Mouse (Mus musculus) spleen, embryonic (tissue): ENCODE results near the gene Krt1.

Experiments used
- CTCF ChIA-PET: fragments of 350-600 bp; sonication (Branson Sonifier 250); formaldehyde crosslinking; loops from one replicate; lab custom pipeline; 2022; lab: Charles Lee

The Krt1 gene

DNA sequence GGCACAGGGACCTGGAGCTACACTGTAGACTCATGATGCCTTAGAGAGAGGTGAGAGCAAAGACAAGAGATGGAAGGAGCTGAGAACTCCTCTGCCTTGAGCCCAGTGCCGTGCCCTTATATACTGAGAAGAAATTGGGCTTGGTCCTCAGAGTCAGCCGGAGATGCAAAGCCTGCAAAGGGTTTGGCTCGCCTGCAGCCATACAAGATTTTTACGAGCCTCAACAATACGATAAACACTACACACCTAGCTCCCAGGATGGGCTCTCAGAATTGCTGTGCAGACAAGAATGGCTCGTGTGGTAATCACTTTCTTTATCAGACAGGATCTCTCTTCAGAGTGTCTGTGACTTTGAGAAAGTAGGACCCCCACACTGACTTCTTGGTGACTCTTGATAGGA lies at the start of gene Krt1:
Gene Krt1, minus strand, starts transcription at position 101 of the 400 bp plus-strand sequence.
- CTCF ChIA-PET, result interaction anchor here (0.6 kb wide), 1 partner anchor 17 kb away, joined by 3 read pairs; no protein-coding TSS in a partner anchor

DNA sequence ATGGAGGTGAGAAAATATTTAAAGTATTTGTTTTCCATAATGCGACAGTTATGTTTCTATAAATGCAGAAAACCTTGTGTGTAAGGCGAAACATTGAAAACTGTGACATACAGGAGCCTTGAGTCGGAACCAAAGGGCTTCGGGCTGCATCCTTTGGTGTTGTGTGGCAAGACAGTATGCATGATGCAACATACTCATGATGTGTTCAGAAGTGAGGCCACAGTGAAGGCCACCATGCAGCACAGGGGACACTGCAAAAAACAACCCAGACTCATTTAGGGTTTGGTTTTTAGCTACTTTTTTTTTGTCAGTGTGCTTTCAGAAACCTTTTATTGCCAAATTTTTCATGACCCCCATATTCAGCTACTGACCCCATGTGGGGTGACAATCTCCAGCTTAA lies 44.6 kb upstream of the Krt1 start:
- CTCF ChIA-PET, result no interaction called here

DNA sequence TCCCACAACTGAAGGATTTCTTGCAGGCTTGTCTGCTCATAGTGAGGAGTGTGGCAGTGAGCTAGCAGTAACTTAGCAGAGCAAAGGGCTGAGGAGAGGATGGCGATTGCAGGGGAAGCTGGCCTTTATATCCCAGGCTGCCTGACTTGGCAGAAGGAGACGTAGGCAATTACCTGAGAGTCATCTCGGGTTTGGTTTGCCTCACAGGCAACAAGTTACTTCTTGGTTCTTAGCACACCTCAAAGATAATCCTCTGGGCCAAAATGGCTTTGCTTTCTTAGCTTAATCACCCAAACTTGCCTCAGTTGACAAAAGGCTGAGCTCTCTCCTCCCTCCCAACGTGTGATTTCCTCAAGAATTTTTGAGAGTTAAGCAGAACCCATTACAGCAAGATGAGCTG lies 42.2 kb upstream of the Krt1 start, which contains the start of gene Krt76:
Gene Krt76, minus strand, starts transcription at position 101 of the 400 bp plus-strand sequence.
- CTCF ChIA-PET, result no interaction called here

DNA sequence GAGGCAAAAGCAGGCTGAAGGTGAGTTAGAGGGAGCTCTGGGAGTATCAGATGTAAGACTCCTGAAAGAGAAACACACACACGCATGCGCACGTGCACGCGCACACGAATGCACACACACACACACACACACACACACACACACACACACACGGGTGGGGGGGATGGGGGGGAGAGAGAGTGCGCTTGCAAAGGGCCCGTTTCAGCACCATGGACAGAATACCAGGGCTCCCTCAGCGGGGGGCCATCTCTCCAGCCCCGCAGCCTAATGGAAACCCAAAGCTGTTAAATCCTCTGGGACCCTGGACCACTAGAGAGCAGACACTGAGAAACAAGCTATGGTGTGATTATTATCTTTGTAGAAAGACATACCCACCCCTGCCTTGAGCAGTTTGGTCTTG lies 29.2 kb upstream of the Krt1 start:
- CTCF ChIA-PET, result interaction anchor here (0.5 kb wide), 1 partner anchor 1591 kb away, joined by 5 read pairs; no protein-coding TSS in a partner anchor

DNA sequence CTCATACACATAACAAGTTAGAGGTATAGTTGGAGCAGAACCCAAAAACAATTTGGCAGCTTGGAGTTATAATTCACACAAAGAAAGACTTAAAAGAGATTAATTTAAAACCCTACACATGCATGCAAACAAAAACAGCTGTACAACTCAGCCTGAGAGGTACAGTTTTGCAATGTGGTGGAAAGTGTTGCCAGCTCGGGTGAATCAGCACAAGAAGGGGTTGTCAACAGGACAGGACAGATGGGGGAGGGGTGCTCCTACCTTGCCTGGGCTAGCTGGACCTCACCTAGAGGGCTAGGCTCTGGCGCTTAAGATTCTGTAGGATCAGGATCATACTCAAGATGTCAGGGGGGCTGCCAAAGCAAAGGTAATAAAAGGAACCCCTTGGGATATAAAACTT lies 27.4 kb upstream of the Krt1 start:
- CTCF ChIA-PET, result no interaction called here

GRCm38 (mm10) chr15:101874383-101874782 lies 23.8 kb upstream of the Krt1 start:
- CTCF ChIA-PET, result no interaction called here

GRCm38 (mm10) chr15:101873231-101873630 lies 22.6 kb upstream of the Krt1 start:
- CTCF ChIA-PET, result no interaction called here

- CTCF ChIA-PET, result no interaction called here
Observed at GRCm38 (mm10) chr15:101869431-101869830, 18.8 kb upstream of the Krt1 start, which contains the start of gene Krt77. Gene Krt77 (minus strand): TSS chr15:101869705.

DNA sequence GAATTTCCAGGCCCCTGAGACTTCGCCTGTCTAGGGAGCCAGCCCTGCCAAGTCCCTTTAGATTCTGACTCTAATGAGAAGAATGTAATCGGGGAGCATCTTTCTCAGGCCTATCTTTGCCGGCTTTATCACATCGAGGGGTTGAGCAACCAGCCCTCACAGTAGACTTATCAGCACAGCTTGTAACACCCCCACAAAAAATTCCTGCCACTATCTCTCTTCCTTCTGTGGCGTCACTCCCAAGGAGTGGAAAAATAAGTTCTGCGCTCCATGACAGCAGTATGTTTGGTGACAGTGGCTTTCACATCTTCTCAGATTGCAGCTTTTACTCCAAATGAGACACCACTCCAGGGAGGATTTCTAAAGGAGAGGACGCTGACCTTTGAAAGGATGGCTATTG lies 16.2 kb upstream of the Krt1 start:
- CTCF ChIA-PET, result no interaction called here

- CTCF ChIA-PET, result no interaction called here
Observed at GRCm38 (mm10) chr15:101860421-101861130, 10.0 kb upstream of the Krt1 start.

DNA sequence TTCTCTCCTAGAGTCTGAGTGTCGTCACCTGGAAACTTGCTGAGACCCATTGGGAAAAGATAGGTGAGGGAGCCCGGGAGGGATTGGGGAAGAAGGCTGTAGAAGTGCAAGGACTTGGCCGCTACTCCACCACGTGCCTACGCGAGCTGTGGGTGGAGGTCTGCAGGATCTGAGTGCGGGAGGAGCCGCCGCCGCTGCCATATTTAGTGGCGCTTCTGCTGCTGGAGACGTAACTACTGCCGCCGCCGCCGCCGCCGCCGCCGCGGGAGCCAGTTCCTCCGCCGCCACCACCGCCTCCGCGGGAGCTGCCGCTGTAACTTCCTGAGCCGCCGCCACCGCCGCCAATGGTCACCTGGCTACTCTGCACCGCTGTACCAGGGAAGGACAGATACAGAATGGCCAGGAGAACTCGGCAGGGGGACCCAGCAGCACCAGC lies 9.2 kb upstream of the Krt1 start:
- CTCF ChIA-PET, result no interaction called here

- CTCF ChIA-PET, result no interaction called here
Observed at GRCm38 (mm10) chr15:101858673-101859425, 8.3 kb upstream of the Krt1 start.

GRCm38 (mm10) chr15:101856696-101857095 lies 6.1 kb upstream of the Krt1 start:
- CTCF ChIA-PET, result no interaction called here

DNA sequence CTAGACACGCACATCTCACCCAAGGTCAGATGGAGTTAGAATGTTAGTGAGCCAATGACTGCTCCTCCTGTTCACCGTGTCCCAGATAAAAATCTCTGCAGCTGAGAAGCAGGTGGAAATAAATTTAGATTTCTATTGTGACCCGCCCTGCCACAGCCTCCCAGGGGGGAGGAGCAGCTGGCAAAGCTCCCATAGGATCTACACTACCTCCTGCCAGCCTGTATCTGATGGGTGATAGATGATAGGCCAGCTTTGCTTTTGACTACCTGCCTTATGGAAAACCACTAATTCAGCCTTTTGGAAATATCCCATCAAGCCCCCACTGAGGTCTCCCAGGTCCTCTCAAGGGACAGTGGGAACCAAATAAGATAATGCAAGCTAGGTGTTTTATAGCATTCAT lies 5.1 kb upstream of the Krt1 start:
- CTCF ChIA-PET, result no interaction called here

DNA sequence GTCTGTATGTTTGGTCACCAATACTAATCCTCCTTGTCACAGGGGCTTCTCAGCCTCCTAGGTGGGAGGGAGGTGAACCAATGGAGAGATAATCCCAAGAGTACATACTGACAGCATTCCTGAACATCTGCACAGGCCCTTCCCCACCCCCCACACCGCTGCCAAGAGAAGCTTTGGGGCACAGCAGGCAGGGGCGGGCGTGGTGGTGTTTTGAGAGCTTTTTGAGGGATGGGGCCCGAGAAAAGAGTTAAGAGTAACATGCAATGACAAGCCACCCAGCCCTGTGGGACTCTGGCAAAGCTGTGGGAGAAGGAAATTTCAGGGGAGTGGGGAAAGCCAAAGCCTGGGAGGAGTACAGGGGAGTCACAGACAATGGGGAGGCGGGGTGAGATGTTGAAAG lies 3.7 kb upstream of the Krt1 start:
- CTCF ChIA-PET, result no interaction called here

GRCm38 (mm10) chr15:101852571-101852970 lies 2.0 kb upstream of the Krt1 start:
- CTCF ChIA-PET, result no interaction called here

- CTCF ChIA-PET, result no interaction called here
Observed at GRCm38 (mm10) chr15:101845971-101846403, 4.6 kb downstream of the Krt1 start.

DNA sequence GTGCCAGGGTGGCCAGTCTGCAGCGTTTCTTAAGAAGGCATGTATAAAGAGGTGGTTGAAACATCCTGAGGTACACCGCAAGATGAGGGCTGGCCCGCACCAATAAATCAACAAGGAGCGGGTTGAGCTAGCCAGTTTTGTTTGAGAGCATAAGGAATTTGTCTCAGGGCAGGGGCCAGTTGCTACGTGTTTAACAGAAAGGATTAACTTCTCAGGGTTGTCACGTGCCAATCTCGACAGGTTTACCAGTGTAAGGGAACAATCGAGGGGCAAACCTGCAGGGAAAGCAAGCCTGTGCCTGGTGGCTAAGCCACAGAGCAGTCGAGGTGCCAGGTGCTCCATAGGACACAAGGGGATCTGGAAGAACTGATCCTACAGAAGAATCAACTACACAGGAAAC lies 7.4 kb downstream of the Krt1 start:
- CTCF ChIA-PET, result no interaction called here

DNA sequence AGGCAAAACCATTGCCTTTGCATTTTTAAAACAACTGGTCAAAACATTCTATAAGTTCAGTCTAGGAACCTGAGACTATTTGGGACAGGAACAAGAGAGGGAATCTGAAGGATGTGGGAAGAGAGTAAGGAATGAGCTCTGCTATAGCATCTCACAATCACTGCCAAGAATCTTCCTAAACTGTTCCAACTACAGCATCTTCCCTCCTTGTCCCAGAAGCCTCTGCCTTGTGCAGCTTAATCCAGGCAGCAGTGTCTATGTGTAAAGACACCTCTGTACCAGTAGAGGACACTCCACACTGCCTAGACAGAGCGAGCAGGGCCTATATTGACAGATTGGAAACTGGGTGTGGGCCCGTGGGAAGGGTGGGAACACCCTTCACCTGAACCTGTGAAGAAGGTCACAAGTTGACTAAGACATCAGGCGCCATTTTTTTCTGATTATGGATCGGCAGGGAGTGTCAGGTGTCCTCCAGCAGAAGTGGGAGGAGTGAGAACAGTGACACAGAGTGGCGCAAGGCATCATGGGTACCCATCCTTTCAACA lies 15.7 kb downstream of the Krt1 start:
- CTCF ChIA-PET, result no interaction called here

- CTCF ChIA-PET, result no interaction called here
Observed at GRCm38 (mm10) chr15:101833131-101833530, 17.5 kb downstream of the Krt1 start.

DNA sequence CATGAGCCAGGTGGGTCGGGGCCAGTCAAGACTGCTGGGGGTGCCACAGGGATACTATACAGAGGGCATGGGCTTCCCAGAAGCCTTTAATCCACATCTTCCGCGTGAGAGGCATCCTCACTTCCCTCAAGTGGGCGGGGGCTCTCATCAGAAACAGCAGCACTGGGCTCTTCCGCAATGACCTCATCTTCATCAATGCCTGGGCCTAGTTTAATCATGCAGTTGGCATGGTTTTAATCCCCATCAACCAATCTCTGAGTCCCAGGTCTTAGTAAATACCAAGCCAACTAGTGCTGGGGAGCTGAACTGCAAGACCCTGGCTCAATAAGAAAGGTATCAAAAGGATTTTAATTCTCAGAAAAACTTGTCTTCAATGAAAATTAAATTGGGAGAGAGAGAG lies 21.2 kb downstream of the Krt1 start:
- CTCF ChIA-PET, result no interaction called here

DNA sequence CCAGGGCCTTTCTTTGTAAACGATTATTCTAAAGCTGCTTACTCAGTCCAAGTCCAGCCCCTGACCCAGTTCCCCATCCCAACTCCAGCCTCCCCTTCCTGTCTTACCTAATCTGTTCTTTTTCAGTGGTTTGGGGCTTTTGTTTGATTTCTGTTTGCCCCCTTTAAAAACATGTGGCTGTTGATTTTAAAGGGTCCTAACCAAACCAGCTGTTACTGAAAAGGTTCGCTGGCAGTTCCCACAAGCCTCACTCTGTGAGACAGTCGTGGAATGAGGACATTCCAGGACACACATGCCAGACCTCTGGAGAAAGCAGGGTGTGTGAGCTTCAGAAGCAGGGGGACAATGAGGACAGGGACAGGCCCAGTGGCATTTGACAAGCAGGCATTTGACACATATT lies 28.8 kb downstream of the Krt1 start:
- CTCF ChIA-PET, result interaction anchor here (0.7 kb wide), 1 partner anchor 411 kb away, joined by 4 read pairs; the partner anchor contains the start of gene Krt7
